Mouse (Mus musculus) cerebellum, adult 18-20 months (tissue): ENCODE data around the gene Odf3l1.
"Not testable (repeated sequence)": the region's sequence is repeated elsewhere in the genome, so short reads cannot be mapped to it uniquely, and the experiment has no call there.

Experiments
- DNase-seq, 2 experiments: peaks; one replicate each; pipeline ENCODE4 v3.0.0; 2021

The Odf3l1 gene

GRCm38 (mm10) chr9:56864216-56864729 lies at the start of gene Odf3l1:
Gene Odf3l1 (minus strand): TSS chr9:56864679.
- DNase-seq = no peak

- no peak for DNase-seq
Observed at GRCm38 (mm10) chr9:56913991-56914390, 49.5 kb upstream of the Odf3l1 start.

- no peak for DNase-seq
Observed at GRCm38 (mm10) chr9:56911017-56911416, 46.5 kb upstream of the Odf3l1 start.

GRCm38 (mm10) chr9:56909991-56910390 lies 45.5 kb upstream of the Odf3l1 start:
- not testable (repeated sequence) for DNase-seq

GRCm38 (mm10) chr9:56907549-56907948 lies 43.1 kb upstream of the Odf3l1 start:
- no peak for DNase-seq

GRCm38 (mm10) chr9:56903662-56904061 lies 39.2 kb upstream of the Odf3l1 start:
- DNase-seq = no peak

- DNase-seq = no peak
Observed at GRCm38 (mm10) chr9:56901187-56901586, 36.7 kb upstream of the Odf3l1 start.

GRCm38 (mm10) chr9:56900571-56900970 lies 36.1 kb upstream of the Odf3l1 start:
- DNase-seq = no peak

GRCm38 (mm10) chr9:56900060-56900459 lies 35.6 kb upstream of the Odf3l1 start:
- no peak for DNase-seq

- DNase-seq = no peak
Observed at GRCm38 (mm10) chr9:56899409-56899808, 34.9 kb upstream of the Odf3l1 start.

- no peak for DNase-seq
Observed at GRCm38 (mm10) chr9:56896779-56897178, 32.3 kb upstream of the Odf3l1 start.

GRCm38 (mm10) chr9:56894006-56894405 lies 29.5 kb upstream of the Odf3l1 start:
- DNase-seq = no peak

GRCm38 (mm10) chr9:56893313-56893712 lies 28.8 kb upstream of the Odf3l1 start:
- no peak for DNase-seq

GRCm38 (mm10) chr9:56892111-56892510 lies 27.6 kb upstream of the Odf3l1 start:
- DNase-seq = no peak

- DNase-seq = peak; percentile 63 to 69
Observed at GRCm38 (mm10) chr9:56891517-56892011, 27.1 kb upstream of the Odf3l1 start.

- no peak for DNase-seq
Observed at GRCm38 (mm10) chr9:56890522-56891250, 26.2 kb upstream of the Odf3l1 start.

GRCm38 (mm10) chr9:56889817-56890216 lies 25.3 kb upstream of the Odf3l1 start:
- DNase-seq = peak; percentile 75 to 77

- DNase-seq = no peak
Observed at GRCm38 (mm10) chr9:56887581-56887980, 23.1 kb upstream of the Odf3l1 start.

- DNase-seq = no peak
Observed at GRCm38 (mm10) chr9:56886601-56887000, 22.1 kb upstream of the Odf3l1 start.

GRCm38 (mm10) chr9:56886113-56886512 lies 21.6 kb upstream of the Odf3l1 start:
- DNase-seq = no peak

- no peak for DNase-seq
Observed at GRCm38 (mm10) chr9:56884328-56884727, 19.8 kb upstream of the Odf3l1 start.

GRCm38 (mm10) chr9:56883470-56883869 lies 19.0 kb upstream of the Odf3l1 start:
- DNase-seq = no peak

- no peak for DNase-seq
Observed at GRCm38 (mm10) chr9:56882818-56883217, 18.3 kb upstream of the Odf3l1 start.

- no peak for DNase-seq
Observed at GRCm38 (mm10) chr9:56882283-56882682, 17.8 kb upstream of the Odf3l1 start.
